Mouse (Mus musculus) G1E (cell line): ENCODE measurements around the gene Ticam1. TPM values are rescaled to one million over a fixed set of nuclear protein-coding genes. Genes with fewer than 3 reads are reported as not detected.

Experiments
- ATAC-seq: 2 replicates; pipeline ENCODE4 v1.8.0; 2016; ENCODE audit warnings: mild to moderate bottlenecking; ENCODE audit not compliant: insufficient number of reproducible peaks, poor library complexity, low FRiP score, severe bottlenecking; ENCODE audit errors: extremely low read depth
- DNase-seq: peaks from one replicate; pipeline ENCODE4 v3.0.0; 2012; ENCODE audit warnings: low spot score
- H3K27me3 ChIP-seq: 2 replicates; pipeline ENCODE4 v1.6.1; 2012; ENCODE audit warnings: mild to moderate bottlenecking, low read length, inconsistent platforms; ENCODE audit not compliant: insufficient read depth
- H3K36me3 ChIP-seq: replicated peaks from 2 replicates; pipeline ENCODE3; 2012; ENCODE audit warnings: mild to moderate bottlenecking, inconsistent platforms
- H3K4me1 ChIP-seq: 2 replicates; pipeline ENCODE4 v1.6.1; 2012; ENCODE audit warnings: low read depth, low read length, inconsistent platforms, mixed read lengths; ENCODE audit not compliant: insufficient read depth
- H3K4me3 ChIP-seq: 2 replicates; pipeline ENCODE4 v1.5.1; 2012; ENCODE audit warnings: low read depth, mild to moderate bottlenecking, inconsistent platforms, low read length, moderate library complexity, mixed read lengths
- H3K9me3 ChIP-seq: replicated peaks from 2 replicates; pipeline ENCODE4 v1.6.1; 2012; ENCODE audit warnings: inconsistent platforms
- CTCF ChIP-seq: IDR thresholded peaks from 2 replicates; pipeline ENCODE4 v1.5.1; 2012; ENCODE audit warnings: low read depth, low read length, inconsistent platforms, mixed read lengths
- GATA1 ChIP-seq: IDR thresholded peaks from 2 replicates; pipeline ENCODE4 v1.6.1; 2012; ENCODE audit warnings: borderline replicate concordance, low read length, inconsistent platforms, mixed read lengths
- GATA2 ChIP-seq: IDR thresholded peaks from 2 replicates; pipeline ENCODE4 v1.6.1; 2012; ENCODE audit warnings: low read depth, low read length, inconsistent platforms, borderline replicate concordance
- POLR2AphosphoS5 ChIP-seq: IDR thresholded peaks from 2 replicates; pipeline ENCODE4 v1.6.1; 2012; ENCODE audit warnings: low read depth, low read length, inconsistent platforms; ENCODE audit not compliant: insufficient replicate concordance
- TAL1 ChIP-seq: conservative IDR thresholded peaks from 2 replicates; pipeline ENCODE4 v1.6.1; 2012; ENCODE audit warnings: low read depth, low read length, inconsistent platforms, mixed read lengths
- polyA plus RNA-seq: library from polyadenylated mRNA; stranded (reverse); fragments of >175 nt; gene quantifications from 2 replicates; pipeline ENCODE4 v1.2.3, GENCODE M21; 2012
- total RNA-seq, 2 experiments: library from RNA; stranded (forward) in 1 of 2; stranded (reverse) in 1 of 2; fragments of 200-1000 nt in 1 of 2; fragments of >200 nt in 1 of 2; fragmentation: Nextera tagmentation in 1 of 2; gene quantifications; 2 replicates each; pipeline ENCODE4 v1.2.3; 2014 to 2017

The Ticam1 gene
- total and polyA plus RNA-seq, 3 experiments: 5.7 to 15.2 (median 8.1) TPM

DNA sequence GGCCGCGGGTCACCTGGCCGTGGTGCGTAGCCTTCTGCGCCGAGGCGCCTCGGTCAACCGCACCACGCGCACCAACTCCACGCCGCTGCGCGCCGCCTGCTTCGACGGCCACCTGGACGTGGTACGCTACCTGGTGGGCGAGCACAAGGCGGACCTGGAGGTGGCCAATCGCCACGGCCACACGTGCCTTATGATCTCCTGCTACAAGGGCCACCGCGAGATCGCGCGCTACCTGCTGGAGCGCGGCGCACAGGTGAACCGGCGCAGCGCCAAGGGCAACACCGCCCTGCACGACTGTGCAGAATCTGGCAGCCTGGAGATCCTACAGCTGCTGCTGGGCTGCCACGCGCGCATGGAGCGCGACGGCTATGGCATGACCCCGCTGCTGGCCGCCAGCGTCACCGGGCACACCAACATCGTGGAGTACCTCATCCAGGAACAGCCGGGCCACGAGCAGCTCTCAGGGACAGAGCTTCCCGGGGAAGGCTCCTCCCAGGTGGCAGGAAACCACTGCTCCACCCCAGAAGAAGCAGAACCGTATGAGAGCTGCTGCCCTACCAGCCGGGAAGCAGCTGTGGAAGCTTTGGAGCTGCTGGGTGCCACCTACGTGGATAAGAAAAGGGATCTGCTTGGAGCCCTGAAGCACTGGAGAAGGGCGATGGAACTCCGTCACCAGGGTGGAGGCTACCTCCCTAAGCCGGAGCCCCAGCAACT lies 19.2 kb downstream of the Ticam1 start:
- Histone ChIP-seq H3K9me3 (no peaks in the 10 kb centered on the region), H3K27me3 (peaks cover 6% of the 10 kb centered on the region), H3K4me3 (peak overlapping the region; percentile 82), H3K4me1 (peaks cover 60% of the 10 kb centered on the region), H3K36me3 (peaks cover 49% of the 10 kb centered on the region)
- DNase-seq (no peak), ATAC-seq (no peak)
- TF ChIP-seq TAL1 (no peak), POLR2AphosphoS5 (no peak), CTCF (no peak), GATA2 (no peak), GATA1 (no peak)

- no peak for TF ChIP-seq GATA2
- TF ChIP-seq CTCF: no peak
- no peak for TF ChIP-seq POLR2AphosphoS5
- no peak for TF ChIP-seq TAL1
- no peak for TF ChIP-seq GATA1
- DNase-seq (peak; percentile 79), ATAC-seq (peak; percentile 75)
- Histone ChIP-seq H3K27me3 (peaks cover 6% of the 10 kb centered on the region), H3K36me3 (peaks cover 39% of the 10 kb centered on the region), H3K9me3 (no peaks in the 10 kb centered on the region), H3K4me1 (peaks cover 53% of the 10 kb centered on the region), H3K4me3 (peak within 1 kb of the TSS; percentile 82)
These were observed 20.2 kb downstream of the Ticam1 start, which contains the start of gene Fem1a for GRCm38 (mm10) chr17:56256239-56256881. TSS of gene Fem1a (plus strand) at chr17:56256810.

DNA sequence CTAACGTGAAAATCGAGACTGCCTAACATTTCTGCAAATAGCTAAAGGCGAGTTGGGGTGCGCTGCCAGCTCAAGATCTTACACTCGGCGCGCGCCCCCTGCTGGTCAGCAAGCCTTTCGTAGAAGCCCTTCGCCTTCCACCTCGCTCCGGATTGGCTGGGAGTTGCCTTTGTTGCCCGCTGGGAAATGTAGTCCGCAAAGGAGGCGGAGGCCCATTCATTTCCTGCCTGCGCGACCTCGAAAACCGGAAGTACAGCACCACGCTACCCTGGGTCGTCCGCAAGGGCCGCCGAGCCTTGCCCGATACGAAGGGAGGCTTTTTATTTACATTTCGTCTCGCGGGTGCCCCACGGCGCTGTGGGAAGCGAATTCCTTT lies 20.7 kb downstream of the Ticam1 start:
- TF ChIP-seq CTCF (peak; percentile 69), POLR2AphosphoS5 (no peak)
- peak overlapping the region; percentile 82 for H3K4me3 ChIP-seq
- peaks cover 34% of the 10 kb centered on the region for H3K36me3 ChIP-seq
- no peaks in the 10 kb centered on the region for H3K9me3 ChIP-seq
- peaks cover 6% of the 10 kb centered on the region for H3K27me3 ChIP-seq
- peaks cover 52% of the 10 kb centered on the region for H3K4me1 ChIP-seq
- DNase-seq: peak; percentile 91
- peak; percentile 77 for ATAC-seq

- H3K27me3 ChIP-seq: peaks cover 6% of the 10 kb centered on the region
- H3K36me3 ChIP-seq: peaks cover 30% of the 10 kb centered on the region
- H3K4me3 ChIP-seq: peak overlapping the region; percentile 82; the same call in 1 of the 2 replicates
- TF ChIP-seq POLR2AphosphoS5 (no peak), TAL1 (no peak), GATA1 (no peak), GATA2 (no peak), CTCF (no peak)
- ATAC-seq: no peak
- H3K4me1 ChIP-seq: peaks cover 50% of the 10 kb centered on the region
- DNase-seq: no peak
- H3K9me3 ChIP-seq: no peaks in the 10 kb centered on the region
These were observed 21.2 kb downstream of the Ticam1 start for GRCm38 (mm10) chr17:56255429-56255828.

GRCm38 (mm10) chr17:56254695-56255094 lies 21.9 kb downstream of the Ticam1 start:
- Histone ChIP-seq H3K4me3 (no peak overlapping the region), H3K27me3 (peaks cover 7% of the 10 kb centered on the region), H3K36me3 (peaks cover 23% of the 10 kb centered on the region), H3K4me1 (peaks cover 42% of the 10 kb centered on the region), H3K9me3 (no peaks in the 10 kb centered on the region)
- DNase-seq (no peak), ATAC-seq (no peak)
- no peak for TF ChIP-seq CTCF

DNA sequence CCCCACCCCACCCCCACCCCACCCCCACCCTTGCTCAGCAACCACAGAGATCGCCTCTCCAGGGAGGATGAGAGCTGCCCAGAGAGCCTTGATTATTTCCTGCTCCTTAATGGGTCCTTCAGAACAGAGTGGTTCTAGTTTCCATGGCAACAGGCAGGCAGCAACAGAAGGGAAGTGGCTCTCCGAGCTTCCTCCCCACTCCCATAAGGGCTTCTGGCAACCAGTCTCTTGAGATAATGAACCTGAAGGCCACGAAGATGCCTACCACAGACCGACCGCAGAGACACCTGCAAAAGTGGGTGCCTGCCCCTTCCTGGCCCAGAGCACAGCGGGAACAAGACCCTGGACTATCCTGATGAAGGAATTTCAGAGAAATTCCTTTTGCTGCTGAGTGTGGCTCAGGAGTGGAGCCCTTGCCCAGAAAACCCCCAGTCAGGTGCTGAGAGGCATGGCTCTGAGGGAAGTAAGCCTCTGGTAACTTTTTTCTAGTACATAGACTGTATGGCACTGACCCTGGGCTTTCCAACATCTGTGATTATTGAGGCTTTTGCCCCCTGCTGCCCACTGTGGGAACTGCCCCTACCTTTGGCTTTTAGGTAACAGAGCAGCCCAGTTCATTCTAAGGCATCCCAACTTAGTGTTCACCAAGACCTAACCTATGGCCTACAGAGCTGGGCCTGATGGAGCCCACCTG lies 25.3 kb downstream of the Ticam1 start:
- Histone ChIP-seq H3K27me3 (peaks cover 23% of the 10 kb centered on the region), H3K9me3 (no peaks in the 10 kb centered on the region), H3K4me1 (peaks cover 19% of the 10 kb centered on the region), H3K36me3 (no peaks in the 10 kb centered on the region), H3K4me3 (no peak overlapping the region)
- no peak for DNase-seq
- no peak for TF ChIP-seq TAL1
- no peak for TF ChIP-seq GATA2
- no peak for TF ChIP-seq POLR2AphosphoS5
- TF ChIP-seq GATA1: no peak
- TF ChIP-seq CTCF: peak; percentile 72
- ATAC-seq: no peak
